Mouse (Mus musculus) MN1 (cell line): ENCODE measurements around the gene Cdkal1.

Experiments
- DNase-seq: peaks from one replicate; pipeline ENCODE4 v3.0.0-alpha.2; 2016; ENCODE audit warnings: low spot score

Gene Cdkal1

DNA sequence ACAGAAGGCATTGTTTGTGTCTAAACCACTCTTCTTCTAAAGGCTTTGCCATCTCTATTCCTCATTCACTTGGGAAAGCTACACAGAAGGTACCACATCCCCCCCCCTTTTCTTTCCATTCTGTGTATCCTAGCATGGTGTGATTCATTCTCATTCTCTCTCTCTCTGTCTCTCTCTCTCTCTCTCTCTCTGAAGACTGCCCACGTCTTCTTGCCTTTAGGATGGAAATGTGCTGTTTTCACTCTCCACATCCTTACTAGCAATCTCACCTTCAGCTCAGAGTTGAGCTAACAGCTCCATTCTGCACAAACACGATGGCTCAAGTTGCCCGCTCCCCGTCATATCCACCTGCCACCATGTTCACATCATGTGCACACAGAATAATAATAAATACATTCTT lies 675.6 kb downstream of the Cdkal1 start:
- no peak for DNase-seq

DNA sequence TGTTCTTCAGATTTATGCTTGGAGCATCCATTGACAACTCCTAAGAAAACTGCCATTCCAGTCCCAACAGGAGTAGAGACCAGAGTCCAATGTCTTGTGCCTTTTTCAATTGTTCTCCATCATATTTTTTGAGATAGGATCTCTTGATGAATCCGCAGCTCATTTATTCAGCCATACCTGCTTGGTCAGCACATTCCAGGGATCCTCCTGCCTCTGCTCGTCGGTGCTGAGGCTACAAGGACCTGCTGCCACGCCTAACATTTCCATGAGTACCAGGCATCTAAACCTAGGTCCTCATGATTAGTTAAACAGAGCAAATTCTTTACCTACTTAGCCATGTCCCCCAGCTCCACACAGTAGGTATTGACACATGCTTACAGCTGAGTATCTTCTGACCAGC lies 676.2 kb downstream of the Cdkal1 start:
- no peak for DNase-seq

DNA sequence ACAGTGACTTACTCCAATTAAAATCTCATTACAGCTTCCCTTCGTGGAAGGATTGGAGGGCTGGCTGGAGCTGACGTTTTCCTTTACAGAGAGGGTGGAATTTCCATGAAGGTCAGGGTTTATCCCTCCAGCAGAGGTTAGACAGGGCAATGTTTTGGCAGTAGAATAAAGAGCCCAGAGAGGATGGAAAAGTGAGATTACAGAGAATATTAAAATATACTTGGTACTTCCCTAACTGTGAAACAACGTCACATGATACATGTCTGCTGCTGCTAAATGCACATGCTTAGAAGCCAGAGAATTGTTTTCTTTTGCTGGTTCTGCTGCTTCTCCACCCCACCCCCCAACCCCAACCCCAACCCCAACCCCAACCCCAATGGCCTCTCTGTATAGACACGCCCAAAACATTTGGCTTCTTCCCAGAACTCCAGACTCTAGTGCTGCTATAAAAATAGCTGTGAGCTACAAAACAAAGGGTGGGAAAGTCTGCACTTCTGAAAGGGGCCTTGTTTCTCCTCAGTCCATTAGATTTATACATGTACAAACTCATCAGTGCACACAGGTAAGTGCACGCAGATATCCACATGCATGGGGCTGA lies 677.5 kb downstream of the Cdkal1 start:
- DNase-seq = no peak

DNA sequence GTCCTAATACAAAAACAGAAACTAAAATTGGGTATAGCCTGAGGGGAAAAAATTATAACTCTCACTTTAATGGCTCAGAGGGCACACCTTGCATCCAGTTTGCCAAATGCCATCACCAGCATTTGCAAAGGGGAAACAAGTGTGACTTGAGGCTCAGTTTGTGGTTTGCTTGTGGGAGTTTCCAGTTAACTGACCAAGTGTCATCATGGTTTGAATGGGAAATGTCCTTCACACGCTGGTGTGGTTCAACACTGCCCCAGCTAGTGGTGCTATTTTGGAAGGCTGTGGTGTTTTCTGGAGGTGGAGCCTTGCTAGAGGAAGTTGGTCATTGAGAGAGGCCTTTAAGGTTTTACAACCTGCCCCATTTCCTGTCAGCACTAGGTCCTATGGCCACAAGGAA lies 686.1 kb downstream of the Cdkal1 start:
- DNase-seq = no peak

DNA sequence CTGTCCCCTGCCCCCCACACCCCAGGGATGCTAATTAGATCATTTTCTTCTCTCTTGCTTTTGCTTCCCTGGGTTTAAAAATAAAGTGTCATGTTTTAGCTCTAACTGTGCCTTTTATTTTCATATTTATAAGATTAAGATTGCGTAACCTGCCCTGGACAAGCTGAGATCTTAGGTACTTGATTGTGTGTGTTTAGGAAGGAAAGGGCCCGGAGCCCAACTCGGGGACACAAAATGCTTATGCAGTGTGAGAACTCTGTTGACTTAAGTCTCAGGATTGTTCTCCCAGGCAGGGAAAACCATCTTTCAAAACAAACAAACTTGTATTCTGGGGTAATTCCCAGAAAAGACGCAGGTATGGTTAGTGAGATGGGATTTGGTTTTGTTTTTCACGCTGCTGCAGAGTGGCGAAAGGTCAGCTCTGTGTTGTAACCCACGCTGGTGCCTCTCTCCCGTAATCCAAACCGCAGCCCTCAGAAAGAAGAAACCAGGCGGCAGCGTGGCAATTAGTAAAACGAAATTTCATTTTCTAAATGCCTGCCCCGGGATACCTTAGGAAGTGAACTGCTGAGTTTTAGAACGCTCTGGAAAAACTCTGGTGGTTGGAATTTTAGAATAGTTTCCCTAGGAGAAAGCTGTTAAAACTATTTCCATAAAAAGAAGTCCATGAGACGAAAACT lies 690.5 kb downstream of the Cdkal1 start:
- no peak for DNase-seq

DNA sequence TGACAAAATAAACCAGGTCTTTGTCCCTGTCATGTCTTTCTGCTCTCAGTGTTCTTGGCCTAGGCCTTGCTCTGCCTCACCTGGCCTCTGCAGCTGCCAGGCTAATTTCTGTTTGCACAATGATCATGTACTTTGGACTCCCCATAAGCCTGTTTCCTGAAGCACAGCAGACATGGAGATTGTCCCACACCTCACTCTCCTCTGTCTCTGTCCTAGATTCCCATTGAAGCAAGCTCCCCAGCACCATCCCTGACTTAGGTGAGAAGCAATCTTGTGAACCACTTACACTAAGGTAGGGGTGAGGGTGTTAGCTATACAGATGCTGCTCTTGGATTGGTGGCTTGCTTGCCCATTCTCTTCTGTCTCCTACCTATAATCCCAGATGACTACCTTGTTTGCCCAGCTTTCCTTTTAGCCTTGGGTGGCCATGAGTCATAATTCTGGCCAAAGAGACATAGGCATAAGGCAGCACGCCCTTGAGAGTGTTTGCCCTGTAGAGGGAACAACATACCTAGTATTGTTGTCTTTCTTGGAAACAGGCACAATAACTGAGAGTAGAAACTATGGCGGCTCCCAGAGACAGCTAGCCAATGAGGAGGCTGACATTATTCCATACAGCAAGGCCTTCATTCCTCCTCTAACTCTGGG lies 692.5 kb downstream of the Cdkal1 start:
- DNase-seq = no peak

DNA sequence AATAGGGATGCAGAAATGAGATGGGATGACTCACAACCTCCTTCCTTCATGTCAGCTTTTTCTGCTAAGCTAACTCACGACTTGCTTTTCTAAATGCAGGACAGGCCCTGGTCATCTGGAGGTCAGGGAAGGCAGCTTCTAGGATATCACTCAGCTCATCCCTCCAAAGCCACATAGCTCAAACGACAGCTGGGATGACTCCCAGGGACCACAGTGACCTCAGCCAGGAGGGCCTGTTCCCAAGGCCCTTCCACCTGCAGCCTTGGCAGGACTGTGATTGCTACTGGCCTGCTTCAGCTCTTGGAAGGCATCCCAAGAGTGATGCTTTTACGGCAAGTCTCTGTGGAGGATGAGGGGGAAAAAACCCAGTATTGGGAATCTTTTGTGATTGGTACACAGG lies 693.0 kb downstream of the Cdkal1 start:
- peak; percentile 25 for DNase-seq

DNA sequence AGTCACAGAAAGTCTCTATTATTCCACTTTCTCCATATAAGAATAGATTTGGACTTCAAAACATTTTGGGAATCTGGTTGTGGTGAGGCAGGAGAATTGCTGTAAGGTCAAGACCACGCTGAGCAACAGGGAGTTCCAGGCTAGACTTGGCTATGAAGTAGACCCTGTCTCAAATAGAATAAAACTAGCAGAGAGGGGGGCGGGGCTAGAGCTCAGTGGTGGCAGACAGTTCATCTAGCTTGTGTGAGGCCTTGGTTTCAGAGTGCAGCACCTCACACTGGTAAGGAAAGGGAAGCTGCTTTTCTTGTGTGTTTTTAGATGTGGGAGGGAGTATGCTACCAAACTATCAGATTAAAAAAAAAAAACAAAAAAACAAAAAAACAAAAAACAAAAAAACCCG lies 694.0 kb downstream of the Cdkal1 start:
- DNase-seq = no peak

DNA sequence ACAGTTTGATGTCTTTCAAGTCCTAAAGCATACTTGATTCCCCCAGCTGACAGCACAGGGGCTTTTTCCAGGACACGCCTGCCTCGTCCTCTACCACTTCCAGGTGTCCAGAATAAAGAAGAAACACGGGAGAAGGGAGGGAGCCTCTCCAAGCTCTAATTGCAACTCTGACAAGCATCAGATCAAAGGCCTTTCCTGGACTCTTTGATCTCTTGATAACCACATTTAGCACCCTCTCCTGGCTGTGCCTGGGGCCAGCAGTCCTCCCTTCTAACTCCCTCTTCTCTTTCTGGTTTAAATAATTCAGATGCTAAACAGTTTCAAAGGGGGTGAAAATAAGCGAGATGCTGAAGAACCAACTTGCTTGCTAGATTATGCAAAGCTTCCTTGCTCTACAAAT lies 698.8 kb downstream of the Cdkal1 start:
- no peak for DNase-seq

DNA sequence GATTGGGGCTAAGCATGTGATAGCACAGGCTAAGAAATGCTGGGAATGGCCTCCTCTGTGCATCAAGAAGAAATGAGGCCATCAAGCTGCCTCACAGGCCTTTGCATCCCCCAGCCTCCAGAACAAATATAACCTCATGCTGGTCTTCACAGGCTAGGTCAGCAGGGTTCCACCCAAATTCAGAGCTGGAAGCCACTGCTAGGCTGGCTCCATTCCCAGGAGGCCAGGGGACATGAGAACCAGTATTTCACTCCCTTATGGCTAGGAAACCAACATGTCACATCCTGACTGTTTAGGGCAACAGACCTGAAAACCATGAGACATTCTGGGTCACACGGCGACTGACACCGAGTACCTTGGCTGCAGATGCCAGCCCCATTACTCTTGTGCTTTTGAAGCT lies 700.2 kb downstream of the Cdkal1 start:
- DNase-seq = no peak

DNA sequence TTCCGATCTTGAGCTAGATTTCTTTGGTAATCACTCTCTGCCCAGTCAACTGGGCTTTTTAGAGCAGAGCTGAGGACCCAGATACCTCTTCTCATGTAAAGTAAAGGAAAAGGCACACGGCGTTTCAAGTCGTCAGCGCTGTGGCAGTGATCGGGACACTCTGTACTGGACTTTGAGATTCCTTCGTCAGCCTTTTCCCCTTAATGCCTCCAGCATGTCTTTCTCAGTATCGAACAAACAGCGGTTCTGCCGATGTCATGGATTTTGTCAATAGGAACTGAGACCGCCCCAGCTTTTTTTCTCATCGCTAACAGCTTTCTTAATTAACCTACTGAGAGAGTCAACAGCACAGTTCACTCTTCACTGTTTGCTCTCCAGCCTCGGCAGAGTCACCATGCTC lies 705.4 kb downstream of the Cdkal1 start:
- no peak for DNase-seq

DNA sequence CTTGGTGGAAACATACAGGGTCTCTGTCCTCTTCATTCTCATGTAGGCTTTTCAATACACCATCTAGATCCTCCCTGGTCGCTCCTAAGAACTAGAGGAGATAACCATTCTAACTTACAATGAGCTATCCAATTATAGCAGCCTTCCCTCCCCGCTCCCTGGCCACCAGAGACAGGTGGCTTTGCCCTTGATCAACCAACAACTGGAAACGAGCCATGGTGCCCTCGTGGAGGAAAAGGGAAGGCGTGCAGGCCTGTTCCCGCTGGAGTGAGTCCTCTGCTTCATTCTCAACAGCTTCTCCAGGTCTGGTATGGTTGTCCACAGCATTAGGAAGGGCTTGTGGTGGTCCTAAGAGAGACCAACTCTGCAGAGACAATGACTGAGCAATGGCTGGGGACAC lies 706.1 kb downstream of the Cdkal1 start:
- no peak for DNase-seq

DNA sequence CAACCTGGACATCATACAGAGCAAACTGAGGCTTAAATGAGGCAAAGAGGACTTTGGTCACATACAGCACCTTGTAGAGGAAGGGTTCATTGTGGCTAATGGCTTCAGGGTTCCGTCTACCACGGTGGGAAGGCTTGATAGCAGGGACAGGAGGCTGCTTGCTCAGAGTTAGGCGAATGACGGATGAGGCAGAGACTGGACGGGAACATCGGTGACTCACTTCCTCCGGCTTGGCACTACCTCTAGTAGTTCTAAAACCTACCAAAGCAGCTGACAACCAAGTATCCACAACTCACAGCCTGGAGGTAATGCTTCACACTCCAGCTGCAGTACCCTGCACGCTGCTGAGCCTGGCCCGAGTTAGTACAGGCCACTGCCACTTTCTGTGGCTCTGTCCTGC lies 706.9 kb downstream of the Cdkal1 start:
- no peak for DNase-seq
